Mouse (Mus musculus): ENCODE measurements around the gene Atp5g2.
A peak's percentile ranks its signal among the peaks of the same experiment; 100 is the strongest.

The Atp5g2 gene

GRCm38 (mm10) chr15:102672215-102673071, at the start of gene Atp5g2:
Atp5g2 (minus strand) TSS chr15:102672352.
- peak in 1 of 2 experiments; percentile 66 for DNase-seq (ENCODE audit: low spot score in 2 of 2)

GRCm38 (mm10) chr15:102721016-102721898, 49.1 kb upstream of the Atp5g2 start:
- peak in 1 of 2 experiments; percentile 15 for DNase-seq (ENCODE audit: low spot score in 2 of 2)

- peak in 1 of 2 experiments; percentile 7 for DNase-seq (ENCODE audit: low spot score in 2 of 2)
Observed at GRCm38 (mm10) chr15:102716132-102716531, 44.0 kb upstream of the Atp5g2 start.

GRCm38 (mm10) chr15:102707736-102708269, 35.7 kb upstream of the Atp5g2 start:
- DNase-seq (ENCODE audit: low spot score in 2 of 2) = peak in 1 of 2 experiments; percentile 6

- DNase-seq (ENCODE audit: low spot score in 2 of 2) = no peak
Observed at GRCm38 (mm10) chr15:102705923-102706503, 33.9 kb upstream of the Atp5g2 start.

GRCm38 (mm10) chr15:102705226-102705894, 33.2 kb upstream of the Atp5g2 start:
- DNase-seq (ENCODE audit: low spot score in 2 of 2) = no peak

- no peak for DNase-seq (ENCODE audit: low spot score in 2 of 2)
Observed at GRCm38 (mm10) chr15:102704806-102705205, 32.7 kb upstream of the Atp5g2 start.

GRCm38 (mm10) chr15:102702972-102703371, 30.8 kb upstream of the Atp5g2 start:
- DNase-seq (ENCODE audit: low spot score in 2 of 2) = no peak

- peak; percentile 48 to 81 for DNase-seq (ENCODE audit: low spot score in 2 of 2)
Observed at GRCm38 (mm10) chr15:102698193-102698592, 26.0 kb upstream of the Atp5g2 start.

GRCm38 (mm10) chr15:102696899-102697298, 24.7 kb upstream of the Atp5g2 start:
- no peak for DNase-seq (ENCODE audit: low spot score in 2 of 2)

GRCm38 (mm10) chr15:102693600-102693999, 21.4 kb upstream of the Atp5g2 start:
- no peak for DNase-seq (ENCODE audit: low spot score in 2 of 2)

- peak in 1 of 2 experiments; percentile 77 for DNase-seq (ENCODE audit: low spot score in 2 of 2)
Observed at GRCm38 (mm10) chr15:102692991-102693411, 20.8 kb upstream of the Atp5g2 start.

- peak in 1 of 2 experiments; percentile 62 for DNase-seq (ENCODE audit: low spot score in 2 of 2)
Observed at GRCm38 (mm10) chr15:102692321-102692804, 20.2 kb upstream of the Atp5g2 start.

- no peak for DNase-seq (ENCODE audit: low spot score in 2 of 2)
Observed at GRCm38 (mm10) chr15:102685791-102686190, 13.6 kb upstream of the Atp5g2 start.

GRCm38 (mm10) chr15:102683670-102684069, 11.5 kb upstream of the Atp5g2 start:
- DNase-seq (ENCODE audit: low spot score in 2 of 2) = no peak

GRCm38 (mm10) chr15:102676345-102676744, 4.2 kb upstream of the Atp5g2 start:
- DNase-seq (ENCODE audit: low spot score in 2 of 2) = no peak

GRCm38 (mm10) chr15:102673548-102673947, 1.4 kb upstream of the Atp5g2 start:
- DNase-seq (ENCODE audit: low spot score in 2 of 2) = no peak

GRCm38 (mm10) chr15:102671721-102672214, 384 bp downstream of the Atp5g2 start:
- peak; percentile 62 to 81 for DNase-seq (ENCODE audit: low spot score in 2 of 2)

GRCm38 (mm10) chr15:102670767-102671575, 1.2 kb downstream of the Atp5g2 start:
- DNase-seq (ENCODE audit: low spot score in 2 of 2) = peak; percentile 95 to 98

GRCm38 (mm10) chr15:102670281-102670680, 1.9 kb downstream of the Atp5g2 start:
- peak in 1 of 2 experiments; percentile 64 for DNase-seq (ENCODE audit: low spot score in 2 of 2)

Measured in spleen, postnatal 4 days (tissue).